Mouse (Mus musculus): Measurements from ENCODE around the gene Nhsl1. TPM values are rescaled to one million over a fixed set of nuclear protein-coding genes. Genes with fewer than 3 reads are reported as not detected.

The Nhsl1 gene
- polyA plus RNA-seq, 1 experiment, result 0.74 TPM

DNA sequence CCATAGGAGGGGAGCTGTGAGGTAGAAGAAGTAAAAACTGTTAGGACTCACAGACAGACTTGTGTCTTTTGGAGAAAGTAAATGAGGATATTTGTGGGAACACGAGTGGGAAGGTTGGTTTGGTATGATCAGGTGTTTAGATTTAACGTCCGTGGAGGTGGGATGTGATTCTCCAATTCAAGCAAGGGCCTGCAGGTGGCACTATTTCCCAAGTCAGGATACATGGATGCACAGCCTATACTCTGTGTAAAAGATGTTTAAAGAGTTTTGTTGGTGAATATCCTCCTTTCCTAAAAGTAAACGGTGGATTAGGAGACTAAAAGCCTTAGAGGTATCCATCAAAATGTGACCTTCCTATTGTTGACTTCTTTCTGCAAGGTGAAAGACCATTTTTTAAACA, 244.2 kb downstream of the Nhsl1 start:
- 7% methylated on average over 4 of the region's 4 CpGs for WGBS
- Histone ChIP-seq H3K36me3 (ENCODE audit: control insufficient read depth, insufficient read depth, low read length) (no peaks in the 10 kb centered on the region), H3K4me3 (ENCODE audit: extremely low read depth, insufficient read depth, insufficient read length) (no peak overlapping the region), H3K27ac (ENCODE audit: insufficient read depth, low read length) (no peak overlapping the region), H3K4me1 (ENCODE audit: control insufficient read depth, insufficient read depth, insufficient read length) (no peaks in the 10 kb centered on the region), H3K27me3 (ENCODE audit: control insufficient read depth, insufficient read depth, low read length) (no peaks in the 10 kb centered on the region)
- DNase-seq (ENCODE audit: low read depth in 1 of 2, low spot score in 2 of 2), result peak in 1 of 2 experiments; percentile 12
- TF ChIP-seq POLR2A (IDR thresholded peaks at IDR 0.05; ENCODE audit: low read depth, low read length) (no peak), CTCF (IDR thresholded peaks at IDR 0.05; ENCODE audit: extremely low read depth, insufficient read depth, insufficient read length, insufficient replicate concordance) (peak; percentile 9; the same call in 1 of the 2 replicates)

DNA sequence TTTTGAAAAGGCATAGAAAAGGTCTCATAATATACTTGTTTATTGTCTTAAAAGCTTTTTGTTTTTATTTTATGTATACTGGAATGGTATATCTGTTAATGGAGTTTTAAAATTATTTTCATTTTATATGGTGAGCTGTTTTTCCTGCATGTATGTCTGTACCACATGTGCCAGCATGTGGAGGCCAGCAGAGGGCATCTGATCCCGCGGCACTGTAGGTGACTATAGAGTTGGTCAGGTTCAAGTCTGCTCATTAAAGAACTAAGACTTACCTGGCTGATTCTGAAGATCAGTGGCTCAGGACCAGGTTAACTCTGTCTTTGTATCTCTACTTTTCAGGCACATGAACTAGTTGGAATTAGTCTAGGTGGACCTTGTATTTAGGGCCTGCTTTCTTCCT, 253.8 kb downstream of the Nhsl1 start:
- Histone ChIP-seq H3K4me3 (ENCODE audit: extremely low read depth, insufficient read depth, insufficient read length) (no peak overlapping the region), H3K27me3 (ENCODE audit: control insufficient read depth, insufficient read depth, low read length) (no peaks in the 10 kb centered on the region), H3K4me1 (ENCODE audit: control insufficient read depth, insufficient read depth, insufficient read length) (no peaks in the 10 kb centered on the region), H3K27ac (ENCODE audit: insufficient read depth, low read length) (no peak overlapping the region), H3K36me3 (ENCODE audit: control insufficient read depth, insufficient read depth, low read length) (no peaks in the 10 kb centered on the region)
- TF ChIP-seq CTCF (IDR thresholded peaks at IDR 0.05; ENCODE audit: extremely low read depth, insufficient read depth, insufficient read length, insufficient replicate concordance) (no peak; the same call in 1 of the 2 replicates), POLR2A (IDR thresholded peaks at IDR 0.05; ENCODE audit: low read depth, low read length) (no peak)
- DNase-seq (ENCODE audit: low read depth in 1 of 2, low spot score in 2 of 2), result no peak
- 55% methylated on average over 2 of the region's 2 CpGs for WGBS

Other genes starting within 250 kb of the Nhsl1 start
- gene Ect2l, start 108.1 kb upstream of the Nhsl1 start, polyA plus RNA-seq (2012; rRNA removed), result not detected in 2 replicates
- gene Ccdc28a, start 84.0 kb upstream of the Nhsl1 start, polyA plus RNA-seq (2012; rRNA removed), result 14.3 and 18.1 TPM in 2 replicates
- 0.05 and 0.12 TPM in 2 replicates for gene Hebp2, start 227.1 kb downstream of the Nhsl1 start, polyA plus RNA-seq (2012; rRNA removed)